Mouse (Mus musculus) cerebellum, adult 11-12 months (tissue): ENCODE measurements at regions not wholly inside any gene's neighbourhood (a gene's known extent, or its start where the extent isn't known, plus 50 kb on each side); places are given as distances from the start of the nearest gene placed in this dataset.

Source experiments
- DNase-seq: peaks from one replicate; pipeline ENCODE4 v3.0.0; 2022

- no peak for DNase-seq
Measured at GRCm38 (mm10) chr1:66099562-66100444, 75.3 kb upstream of the Map2 start.

- DNase-seq: no peak
Measured at GRCm38 (mm10) chr1:66101419-66101818, 73.7 kb upstream of the Map2 start.

GRCm38 (mm10) chr1:66104493-66104892 is 70.6 kb upstream of the Map2 start:
- no peak for DNase-seq

- no peak for DNase-seq
Measured at GRCm38 (mm10) chr1:66105206-66105605, 69.9 kb upstream of the Map2 start.

GRCm38 (mm10) chr1:66108051-66108450 is 67.0 kb upstream of the Map2 start:
- no peak for DNase-seq

- DNase-seq: no peak
Measured at GRCm38 (mm10) chr1:66113916-66114315, 61.2 kb upstream of the Map2 start.

- peak; percentile 30 for DNase-seq
Measured at GRCm38 (mm10) chr1:66115330-66115729, 59.7 kb upstream of the Map2 start.
